Mouse (Mus musculus) CH12.LX (cell line): ENCODE data around the gene Gm17268. TPM values are rescaled to one million over a fixed set of nuclear protein-coding genes. Genes with fewer than 3 reads are reported as not detected.

Experiments used
- DNase-seq: peaks from one replicate; pipeline ENCODE4 v3.0.0-alpha.2; 2013; ENCODE audit errors: extremely low read depth
- H3K27ac ChIP-seq: 2 replicates; pipeline ENCODE4 v1.5.1; 2012; ENCODE audit warnings: low read depth, mild to moderate bottlenecking, control low read depth, moderate library complexity; ENCODE audit not compliant: insufficient read depth
- H3K27me3 ChIP-seq: replicated peaks from 2 replicates; pipeline ENCODE3; 2012; ENCODE audit warnings: inconsistent platforms
- H3K36me3 ChIP-seq, 2 experiments: replicated peaks in 1 of 2; 2 replicates each; pipeline versions ENCODE3 to v1.6.1; 2012; ENCODE audit warnings: inconsistent platforms in 1 of 2, low read length in 1 of 2, mild to moderate bottlenecking in 1 of 2, mixed read lengths in 1 of 2, moderate library complexity in 1 of 2; ENCODE audit not compliant: control insufficient read depth in 1 of 2, insufficient read depth in 1 of 2
- H3K4me1 ChIP-seq, 2 experiments: 2 replicates each; pipeline ENCODE4 v1.6.1; 2012; ENCODE audit warnings: inconsistent platforms in 1 of 2, moderate library complexity in 1 of 2; ENCODE audit not compliant: insufficient read depth in 2 of 2, control insufficient read depth in 1 of 2
- H3K4me2 ChIP-seq: 2 replicates; pipeline ENCODE4 v1.6.1; 2012; ENCODE audit warnings: low read depth, mild to moderate bottlenecking, control low read depth; ENCODE audit not compliant: poor library complexity, insufficient read depth, severe bottlenecking
- H3K4me3 ChIP-seq, 3 experiments: fragments of 150-350 bp in 1 of 3; sonication (generic) in 1 of 3; replicated peaks in 1 of 3; 2 replicates each; pipeline versions ENCODE3 to v1.5.1; 2011 to 2012; ENCODE audit warnings: low read depth in 2 of 3, low read length in 2 of 3, mild to moderate bottlenecking in 2 of 3, moderate library complexity in 2 of 3, control low read depth in 1 of 3, improper control_type of control experiment in 1 of 3, inconsistent platforms in 1 of 3, mixed read lengths in 1 of 3; ENCODE audit not compliant: poor library complexity in 1 of 3
- H3K79me2 ChIP-seq: replicated peaks from 2 replicates; pipeline ENCODE4 v1.6.1; 2012; ENCODE audit warnings: mild to moderate bottlenecking, moderate library complexity; ENCODE audit not compliant: control insufficient read depth, poor library complexity, insufficient read depth, severe bottlenecking; ENCODE audit errors: extremely low read depth
- H3K9ac ChIP-seq: 2 replicates; pipeline ENCODE4 v1.6.1; 2012; ENCODE audit warnings: low read depth, mild to moderate bottlenecking, control low read depth, moderate library complexity; ENCODE audit not compliant: insufficient read depth
- H3K9me3 ChIP-seq: replicated peaks from 2 replicates; pipeline ENCODE3; 2012; ENCODE audit warnings: low read length, inconsistent platforms, mixed read lengths
- BHLHE40 ChIP-seq: IDR thresholded peaks from 2 replicates; pipeline ENCODE4 v1.6.1; 2011; ENCODE audit warnings: mild to moderate bottlenecking, low read depth, low read length, improper control_type of control experiment
- ELF1 ChIP-seq: IDR thresholded peaks from 2 replicates; pipeline ENCODE4 v1.6.1; 2014; ENCODE audit warnings: low read depth, mild to moderate bottlenecking, inconsistent platforms, low read length, improper control_type of control experiment
- HCFC1 ChIP-seq: IDR thresholded peaks from 2 replicates; pipeline ENCODE4 v1.6.1; 2012; ENCODE audit warnings: low read depth, mild to moderate bottlenecking, inconsistent platforms, low read length, improper control_type of control experiment
- IRF4 ChIP-seq: IDR thresholded peaks from 2 replicates; pipeline ENCODE4 v1.6.1; 2014; ENCODE audit warnings: low read depth, mild to moderate bottlenecking, inconsistent platforms, low read length, improper control_type of control experiment
- MAFK ChIP-seq: IDR thresholded peaks from 2 replicates; pipeline ENCODE4 v1.6.1; 2011; ENCODE audit warnings: low read length, improper control_type of control experiment; ENCODE audit not compliant: insufficient replicate concordance
- MAX ChIP-seq: IDR thresholded peaks from 2 replicates; pipeline ENCODE4 v1.6.1; 2011; ENCODE audit warnings: low read length, improper control_type of control experiment
- MAZ ChIP-seq: IDR thresholded peaks from 2 replicates; pipeline ENCODE4 v1.6.1; 2012; ENCODE audit warnings: low read depth, mild to moderate bottlenecking, inconsistent platforms, low read length, improper control_type of control experiment, moderate library complexity
- MYC ChIP-seq: IDR thresholded peaks from 2 replicates; pipeline ENCODE4 v1.6.1; 2011; ENCODE audit warnings: low read depth, mild to moderate bottlenecking, improper control_type of control experiment, low read length
- PAX5 ChIP-seq: IDR thresholded peaks from 2 replicates; pipeline ENCODE4 v1.6.1; 2012; ENCODE audit warnings: low read length, inconsistent platforms, mixed read lengths
- POLR2A ChIP-seq: IDR thresholded peaks from 2 replicates; pipeline ENCODE4 v1.6.1; 2011; ENCODE audit warnings: low read depth, mild to moderate bottlenecking, improper control_type of control experiment, low read length
- POLR2AphosphoS2 ChIP-seq: IDR thresholded peaks from 2 replicates; pipeline ENCODE4 v1.6.1; 2011; ENCODE audit warnings: low read depth, low read length, improper control_type of control experiment
- RCOR1 ChIP-seq: conservative IDR thresholded peaks from 2 replicates; pipeline ENCODE4 v1.6.1; 2012; ENCODE audit warnings: low read depth, mild to moderate bottlenecking, inconsistent platforms, low read length, improper control_type of control experiment
- SIN3A ChIP-seq: IDR thresholded peaks from 2 replicates; pipeline ENCODE4 v1.6.1; 2012; ENCODE audit warnings: low read length, improper control_type of control experiment, inconsistent platforms
- SMC3 ChIP-seq: IDR thresholded peaks from 2 replicates; pipeline ENCODE4 v1.6.1; 2011; ENCODE audit warnings: low read depth, low read length, improper control_type of control experiment
- TCF12 ChIP-seq: IDR thresholded peaks from 2 replicates; pipeline ENCODE4 v1.6.1; 2014; ENCODE audit warnings: low read depth, mild to moderate bottlenecking, inconsistent platforms, low read length, improper control_type of control experiment
- UBTF ChIP-seq: IDR thresholded peaks from 2 replicates; pipeline ENCODE4 v1.6.1; 2012; ENCODE audit warnings: low read depth, mild to moderate bottlenecking, inconsistent platforms, low read length, improper control_type of control experiment, moderate library complexity
- USF1 ChIP-seq: IDR thresholded peaks from 2 replicates; pipeline ENCODE4 v1.6.1; 2014; ENCODE audit warnings: low read depth, mild to moderate bottlenecking, inconsistent platforms, low read length, improper control_type of control experiment
- USF2 ChIP-seq: conservative IDR thresholded peaks from 2 replicates; pipeline ENCODE4 v1.6.1; 2011; ENCODE audit warnings: low read depth, low read length, improper control_type of control experiment
- ZKSCAN1 ChIP-seq: IDR thresholded peaks from 2 replicates; pipeline ENCODE4 v1.6.1; 2012; ENCODE audit warnings: low read depth, inconsistent platforms, low read length, improper control_type of control experiment, borderline replicate concordance
- dilution Hi-C: fragments of 300-500 bp; cut with MboI; formaldehyde crosslinking; loops from 2 replicates; pipeline ENCODE4 v1.14.3; 2020; ENCODE audit warnings: low sequenced_read_pairs; ENCODE audit not compliant: extremely low pct_unique_long_range_greater_than_20kb, extremely low pct_ligation_motif_present
- in situ Hi-C: fragments of 300-500 bp; cut with MboI; formaldehyde crosslinking; loops from 3 replicates; pipeline ENCODE4 v1.14.3; 2019; ENCODE audit warnings: low sequenced_read_pairs, low pct_ligation_motif_present, low pct_unique_long_range_greater_than_20kb, mixed read lengths
- polyA plus RNA-seq: library from polyadenylated mRNA; unstranded; fragments of >175 nt; gene quantifications from 2 replicates; pipeline ENCODE4 v1.2.1, GENCODE M21; 2012; ENCODE audit warnings: low read depth; ENCODE audit not compliant: insufficient read length
- total RNA-seq, 2 experiments: library from RNA; depleted of rRNA; stranded (reverse); fragments of 300-350 nt in 1 of 2; fragments of >200 nt in 1 of 2; gene quantifications; 2 replicates each; pipeline ENCODE4 v1.2.3; 2012 to 2014

Gene Gm17268
- total and polyA plus RNA-seq, 3 experiments: not detected

DNA sequence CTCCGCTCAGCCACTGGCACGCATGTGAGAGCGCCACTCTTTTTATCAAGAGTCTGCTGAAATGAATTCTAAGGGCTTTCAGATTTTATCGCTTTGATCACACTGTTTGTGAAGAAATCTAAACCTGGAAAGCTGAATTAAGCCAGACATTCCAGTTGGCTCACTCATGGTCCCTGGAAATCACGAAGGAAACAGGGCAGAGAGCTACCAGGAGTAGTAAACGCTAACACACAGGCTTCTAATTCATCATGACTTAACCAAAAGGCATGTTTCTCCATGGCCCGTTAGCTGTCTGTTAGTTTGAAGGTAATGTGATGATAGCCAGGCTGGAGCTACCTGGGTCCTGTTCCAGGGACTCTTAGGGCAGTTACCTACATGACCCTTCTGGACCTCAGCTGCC is 3.9 kb downstream of the Gm17268 start:
- in situ Hi-C loops: no loop called here
- Histone ChIP-seq H3K4me1 (no peaks in the 10 kb centered on the region), H3K79me2 (no peaks in the 10 kb centered on the region), H3K27me3 (peaks cover 36% of the 10 kb centered on the region), H3K4me2 (no peak overlapping the region), H3K4me3 (no peak overlapping the region), H3K9me3 (no peaks in the 10 kb centered on the region), H3K9ac (no peak overlapping the region), H3K36me3 (no peaks in the 10 kb centered on the region), H3K27ac (no peak overlapping the region)
- dilution Hi-C loops: no loop called here
- no peak for TF ChIP-seq IRF4
- no peak for DNase-seq

- H3K27ac ChIP-seq: no peak overlapping the region
Measured at GRCm38 (mm10) chr11:82032678-82033344, 5.6 kb downstream of the Gm17268 start.

GRCm38 (mm10) chr11:82032136-82032535 is 6.2 kb downstream of the Gm17268 start:
- H3K9ac ChIP-seq: no peak overlapping the region
- no peak overlapping the region for H3K4me2 ChIP-seq
- H3K36me3 ChIP-seq: no peaks in the 10 kb centered on the region
- no peaks in the 10 kb centered on the region for H3K79me2 ChIP-seq
- no peak overlapping the region for H3K4me3 ChIP-seq
- no peak for TF ChIP-seq MAFK
- TF ChIP-seq ZKSCAN1: no peak
- TF ChIP-seq BHLHE40: no peak
- no peak for TF ChIP-seq USF1
- TF ChIP-seq HCFC1: no peak
- no peak for TF ChIP-seq MAZ
- TF ChIP-seq UBTF: no peak
- TF ChIP-seq RCOR1: no peak
- no peak for TF ChIP-seq MAX
- TF ChIP-seq SMC3: no peak
- no peak for TF ChIP-seq IRF4
- no peak for TF ChIP-seq USF2
- TF ChIP-seq MYC: no peak
- TF ChIP-seq ELF1: no peak
- TF ChIP-seq SIN3A: no peak
- TF ChIP-seq TCF12: no peak
- no peak for TF ChIP-seq PAX5
- in situ Hi-C loops (no loop called here), dilution Hi-C loops (no loop called here)
- no peak for DNase-seq
- no peaks in the 10 kb centered on the region for H3K4me1 ChIP-seq
- H3K27ac ChIP-seq: no peak overlapping the region
- H3K27me3 ChIP-seq: peaks cover 40% of the 10 kb centered on the region
- H3K9me3 ChIP-seq: no peaks in the 10 kb centered on the region

More at GRCm38 (mm10) chr11:82032678-82033344, 5.6 kb downstream of the Gm17268 start:
- in situ Hi-C loops: no loop called here
- TF ChIP-seq POLR2A (no peak), USF2 (no peak), POLR2AphosphoS2 (no peak)
- TF ChIP-seq, all 38 proteins: peak for 0
- no peak overlapping the region for H3K9ac ChIP-seq
- no peak overlapping the region for H3K4me3 ChIP-seq
- no peak overlapping the region for H3K4me2 ChIP-seq
- DNase-seq: no peak
- H3K9me3 ChIP-seq: no peaks in the 10 kb centered on the region
- H3K27me3 ChIP-seq: peaks cover 41% of the 10 kb centered on the region
- dilution Hi-C loops: no loop called here
- no peaks in the 10 kb centered on the region for H3K79me2 ChIP-seq
- H3K36me3 ChIP-seq: no peaks in the 10 kb centered on the region
- no peaks in the 10 kb centered on the region for H3K4me1 ChIP-seq
